Comparison of ENCODE assay signal across 8 mouse cellular contexts in the genomic region with DNA sequence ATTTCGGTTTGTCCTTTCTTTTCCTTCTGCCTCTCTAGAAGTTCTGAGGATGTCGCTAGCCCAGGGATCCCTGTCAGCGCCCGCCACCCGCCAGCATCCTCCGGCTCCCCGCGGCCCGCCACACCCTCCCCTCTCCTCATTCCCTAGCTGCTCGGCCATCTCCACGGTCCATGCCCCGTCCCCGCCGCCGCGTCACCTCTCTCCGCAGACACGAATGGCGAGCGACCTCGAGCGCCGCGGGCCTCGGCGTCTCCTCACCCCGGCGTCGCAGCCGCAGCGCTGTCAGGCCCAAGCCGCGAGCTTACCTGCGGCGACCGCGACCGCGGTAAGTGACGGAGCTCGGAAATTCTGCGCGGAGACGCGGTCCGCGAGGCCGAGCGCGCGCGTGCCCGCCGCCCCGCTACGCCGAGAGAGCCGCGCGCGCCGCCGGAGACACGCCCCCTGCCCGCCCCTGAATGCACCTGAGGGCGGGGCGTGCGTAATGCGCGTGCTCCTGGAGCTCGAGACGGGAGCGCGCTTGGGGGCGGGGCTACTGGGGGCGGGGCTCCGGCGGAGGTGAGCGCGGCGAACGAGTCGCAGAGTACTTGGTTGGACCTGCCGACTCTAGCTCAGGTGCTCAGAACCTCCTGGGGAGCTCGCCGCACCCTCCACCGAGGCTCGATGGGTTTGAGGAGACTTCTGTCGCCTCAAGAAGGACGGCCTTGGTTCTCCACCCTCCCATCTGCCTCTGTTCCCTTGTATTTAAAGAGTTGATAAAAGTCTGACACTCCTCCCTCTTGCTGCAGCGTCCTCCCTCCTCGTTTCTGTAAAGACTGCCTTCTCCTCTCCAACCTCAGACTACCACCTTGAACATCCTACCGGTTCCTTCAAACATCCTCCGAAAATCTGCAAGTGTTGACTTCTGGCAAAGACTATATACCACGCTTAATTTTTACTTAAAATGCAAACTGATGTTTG. TPM values are rescaled to one million over a fixed set of nuclear protein-coding genes. Genes with fewer than 3 reads are reported as not detected.
DNase-seq lines count a peak whose midpoint lies in the region; ATAC-seq and TF ChIP-seq lines count a peak whose summit lies in the region.

Gene Abca5, minus strand, starts transcription at position 428 of the 957 bp plus-strand sequence.

- peak within 1 kb of the TSS; percentile 82 for H3K4me2 ChIP-seq in forebrain, postnatal 0 days (ENCODE audit: low read depth)

- WGBS in cerebellum, adult 2 months = under 1% methylated on average over 95 of the region's 95 CpGs
- WGBS in forebrain, postnatal 0 days = under 1% methylated on average over 89 of the region's 95 CpGs
- 1% methylated on average over 94 of the region's 95 CpGs for WGBS in lung, adult 2 months

- peaks cover 0 to 4% of the 10 kb centered on the region in 2 experiments; a peak in 1 of 4 replicates for H3K36me3 ChIP-seq in MEL (ENCODE audit: control insufficient read depth in 1 of 2, insufficient read depth in 2 of 2, low read length in 2 of 2)
- H3K36me3 ChIP-seq in forebrain, postnatal 0 days (ENCODE audit: insufficient read depth) = no peaks in the 10 kb centered on the region

- DNase-seq in MEL (ENCODE audit: low read depth, low spot score) = peak; percentile 93
- peak; percentile 91 to 92 for DNase-seq in cerebellum, adult 2 months
- peak; percentile 96 for DNase-seq in forebrain, postnatal 0 days
- peak; percentile 85 to 87 for DNase-seq in heart, postnatal 36 days
- peak; percentile 74 to 92 for DNase-seq in layer of hippocampus, adult 18-20 months (ENCODE audit: low spot score in 2 of 2)
- peak; percentile 83 for DNase-seq in lung, adult 2 months
- DNase-seq in testis, postnatal 14 days (ENCODE audit: low spot score) = peak; percentile 90

- no peaks in the 10 kb centered on the region; a peak in 1 of 4 replicates for H3K4me1 ChIP-seq in MEL (ENCODE audit: control insufficient read depth in 1 of 2, insufficient read depth in 2 of 2, low read length in 2 of 2)
- H3K4me1 ChIP-seq in cerebellum, adult 2 months (ENCODE audit: control insufficient read depth, insufficient read depth, low read length) = no peaks in the 10 kb centered on the region
- H3K4me1 ChIP-seq in forebrain, postnatal 0 days (ENCODE audit: insufficient read depth) = no peaks in the 10 kb centered on the region
- H3K4me1 ChIP-seq in lung, adult 2 months (ENCODE audit: control insufficient read depth, insufficient read depth, low read length) = no peaks in the 10 kb centered on the region; the same call in 1 of the 2 replicates

- peak in 1 of 2 experiments; percentile 53; a peak in 1 of 4 replicates for TF ChIP-seq POLR2A in MEL (IDR thresholded peaks at IDR 0.05; ENCODE audit: control insufficient read depth in 1 of 2, insufficient read depth in 1 of 2, low read depth in 1 of 2, low read length in 2 of 2, poor library complexity in 1 of 2)
- TF ChIP-seq POLR2A in cerebellum, adult 2 months (IDR thresholded peaks at IDR 0.05; ENCODE audit: borderline replicate concordance, insufficient read depth, low read length) = peak; percentile 95
- TF ChIP-seq POLR2A in lung, adult 2 months (IDR thresholded peaks at IDR 0.05; ENCODE audit: borderline replicate concordance, extremely low read depth, low read depth, low read length) = no peak; the same call in 1 of the 2 replicates

- H3K27ac ChIP-seq in MEL (ENCODE audit: control insufficient read depth, low read depth, low read length) = no peak within 1 kb of the TSS
- H3K27ac ChIP-seq in cerebellum, adult 2 months (ENCODE audit: insufficient read depth, low read length) = peak within 1 kb of the TSS; percentile 87
- peak within 1 kb of the TSS; percentile 74 for H3K27ac ChIP-seq in forebrain, postnatal 0 days (ENCODE audit: low read depth, low read length)

- TF ChIP-seq RAD21 in MEL (IDR thresholded peaks at IDR 0.05; ENCODE audit: low read depth, low read length) = no peak

- intact Hi-C loops in heart, postnatal 36 days (cut with DNase I) = loop anchor here (5.0 kb wide), 1 partner anchor 60 kb away; the partner anchor contains the start of gene Map2k6

- no peak for TF ChIP-seq EP300 in MEL (IDR thresholded peaks at IDR 0.05; ENCODE audit: low read depth in 1 of 2, low read length in 2 of 2)

- H3K9me3 ChIP-seq in MEL (replicated peaks; ENCODE audit: insufficient read depth, low read length) = no peaks in the 10 kb centered on the region
- no peaks in the 10 kb centered on the region for H3K9me3 ChIP-seq in forebrain, postnatal 0 days (ENCODE audit: low read length)

- H3K79me2 ChIP-seq in MEL (ENCODE audit: control insufficient read depth, insufficient read depth, low read length, poor library complexity) = no peaks in the 10 kb centered on the region

- peak; percentile 94 for ATAC-seq in forebrain, postnatal 0 days
- ATAC-seq in neutrophil, adult 5-6 weeks (ENCODE audit: extremely low read depth, insufficient number of reproducible peaks, low FRiP score, poor library complexity, severe bottlenecking) = peak; percentile 83

- peak within 1 kb of the TSS; percentile 60 for H3K9ac ChIP-seq in MEL (ENCODE audit: control insufficient read depth, low read depth, low read length, poor library complexity, severe bottlenecking)
- H3K9ac ChIP-seq in forebrain, postnatal 0 days = peak within 1 kb of the TSS; percentile 89

- no peak for TF ChIP-seq CTCF in MEL (IDR thresholded peaks at IDR 0.05 in 2 of 3, conservative IDR thresholded peaks at IDR 0.05 in 1 of 3; ENCODE audit: control insufficient read depth in 1 of 3, insufficient read depth in 1 of 3, low read depth in 2 of 3, low read length in 3 of 3, poor library complexity in 1 of 3, severe bottlenecking in 1 of 3)
- no peak for TF ChIP-seq CTCF in cerebellum, adult 2 months (IDR thresholded peaks at IDR 0.05; ENCODE audit: borderline replicate concordance, insufficient read depth, low read depth, low read length)
- no peak for TF ChIP-seq CTCF in forebrain, postnatal 0 days (IDR thresholded peaks at IDR 0.05; ENCODE audit: low read depth)
- no peak for TF ChIP-seq CTCF in lung, adult 2 months (IDR thresholded peaks at IDR 0.05; ENCODE audit: insufficient read depth, low read length)

- peak within 1 kb of the TSS; percentile 80 to 97 for H3K4me3 ChIP-seq in MEL (ENCODE audit: control insufficient read depth in 1 of 2, insufficient read depth in 1 of 2, low read depth in 2 of 2, low read length in 2 of 2)
- peak within 1 kb of the TSS; percentile 84 for H3K4me3 ChIP-seq in cerebellum, adult 2 months (replicated peaks; ENCODE audit: insufficient read depth, low read depth, low read length)
- peak within 1 kb of the TSS; percentile 78 for H3K4me3 ChIP-seq in forebrain, postnatal 0 days (ENCODE audit: low read depth, low read length)
- peak within 1 kb of the TSS; percentile 63 for H3K4me3 ChIP-seq in lung, adult 2 months (replicated peaks; ENCODE audit: extremely low read depth, low read depth, low read length)

- peaks cover 0 to 6% of the 10 kb centered on the region in 2 experiments; a peak in 2 of 4 replicates for H3K27me3 ChIP-seq in MEL (ENCODE audit: control insufficient read depth in 1 of 2, insufficient read depth in 2 of 2, low read length in 2 of 2)
- H3K27me3 ChIP-seq in cerebellum, adult 2 months (ENCODE audit: control insufficient read depth, insufficient read depth, low read length) = no peaks in the 10 kb centered on the region
- H3K27me3 ChIP-seq in forebrain, postnatal 0 days (ENCODE audit: insufficient read depth, low read length) = no peaks in the 10 kb centered on the region

TF ChIP-seq in MEL, 35 proteins besides CTCF, POLR2A, EP300 and RAD21:
- TF ChIP-seq TBP (IDR thresholded peaks at IDR 0.05; ENCODE audit: low read depth, low read length) (no peak), NRF1 (IDR thresholded peaks at IDR 0.05; ENCODE audit: insufficient read depth, low read depth, low read length, poor library complexity, severe bottlenecking) (peak; percentile 70), SMC3 (IDR thresholded peaks at IDR 0.05; ENCODE audit: low read depth, low read length) (no peak), NELFE (IDR thresholded peaks at IDR 0.05; ENCODE audit: low read depth, low read length) (peak; percentile 38; the same call in 1 of the 2 replicates), CHD1 (IDR thresholded peaks at IDR 0.05; ENCODE audit: low read depth, low read length) (no peak), ELF1 (IDR thresholded peaks at IDR 0.05; ENCODE audit: low read depth, low read length) (0 out of 2 replicates have a peak, but pooled peaks have one; percentile 19)

RNA-seq across cellular contexts. Expression of gene Abca5, which starts in this region (rescaled TPM):
- total RNA-seq in MEL (2012; rRNA removed) = 0.33 and 0.35 TPM in 2 replicates
- polyA plus RNA-seq in MEL (2012; ENCODE audit: insufficient read depth in 1 of 2, insufficient read length in 2 of 2, low read depth in 1 of 2, low replicate concordance in 2 of 2, missing spikeins in 1 of 2) = under 1 TPM in 1 of 2 experiments, not detected in 1; 0.78 TPM
- polyA plus RNA-seq in cerebellum, adult 2 months (2012; rRNA removed) = 15.7 and 16.2 TPM in 2 replicates
- 17.2 and 23.9 TPM in 2 replicates for total RNA-seq in forebrain, postnatal 0 days (2014; rRNA removed)
- 7.3 and 8.3 TPM in 2 replicates for polyA plus RNA-seq in forebrain, postnatal 0 days (2015; fragmentation: Nextera tagmentation; extraction: Ambion mirVana)
- 1 to 10 TPM; 6.1 to 7.5 TPM for total RNA-seq in heart, postnatal 36 days (2021)
- total RNA-seq in layer of hippocampus, adult 18-20 months (2021) = 10 to 100 TPM; 36.1 to 39.2 TPM
- polyA plus RNA-seq in lung, adult 2 months (2012; rRNA removed) = 2.5 and 4.1 TPM in 2 replicates
- 0.98 and 1.0 TPM in 2 replicates for total RNA-seq in neutrophil, adult 5-6 weeks (2017)

Comparison
In these comparisons a context has a peak if more than half of its experiments do, and no peak if none do; other contexts are left out.
1. Peak in DNase-seq, H3K4me3 ChIP-seq and H3K9ac ChIP-seq in MEL; RNA of the gene not detected or under 1 TPM.